Comparison of ENCODE assay signal across 34 mouse cellular contexts in the genomic region with DNA sequence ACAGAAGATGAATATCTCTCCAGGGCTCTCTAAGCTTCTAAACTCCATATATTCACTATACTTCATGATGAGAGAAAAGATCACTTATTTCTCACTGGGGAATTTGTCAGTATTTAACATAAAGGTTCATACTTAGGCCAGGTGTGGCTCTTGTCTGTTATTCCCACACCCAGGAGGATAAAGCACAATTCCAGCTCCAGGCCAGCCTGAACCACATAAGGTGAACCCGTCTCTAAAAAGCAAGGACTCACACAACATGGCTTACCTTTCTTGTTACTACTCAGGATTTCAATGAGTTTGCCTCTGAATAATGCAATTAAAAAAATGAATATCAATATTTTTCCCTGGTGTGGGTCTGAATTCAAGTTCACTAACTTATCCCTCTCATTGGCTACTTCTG.
"Had no signal": no experiment of that assay in that cellular context is flagged by ENCODE, and none has a peak within 500 bp of the region (broad histone marks: within the 10 kb centered on the region; RNA-seq: fewer than 3 reads in every experiment).

No protein-coding gene starts in this region.

- H3K9me3 ChIP-seq: heart, embryonic 13.5 days; heart, embryonic 15.5 days; hindbrain, embryonic 10.5 days; hindbrain, embryonic 12.5 days; hindbrain, embryonic 13.5 days; hindbrain, embryonic 15.5 days; intestine, embryonic 15.5 days; kidney, embryonic 15.5 days had no signal

- ATAC-seq: hindbrain, embryonic 16.5 days; hindbrain, postnatal 0 days; inflammation-experienced regulatory T-cells, adult 6 months; intestine, embryonic 15.5 days; intestine, embryonic 16.5 days; intestine, postnatal 0 days had no signal

- H3K9ac ChIP-seq: heart, embryonic 12.5 days; heart, embryonic 13.5 days; heart, embryonic 15.5 days; hindbrain, embryonic 12.5 days; hindbrain, embryonic 13.5 days; hindbrain, embryonic 14.5 days; hindbrain, embryonic 15.5 days; intestine, embryonic 15.5 days; kidney, embryonic 15.5 days had no signal

- H3K4me2 ChIP-seq: heart, embryonic 12.5 days; heart, embryonic 13.5 days; heart, embryonic 15.5 days; hindbrain, embryonic 12.5 days; hindbrain, embryonic 13.5 days; hindbrain, embryonic 14.5 days; hindbrain, embryonic 15.5 days; intestine, embryonic 15.5 days; kidney, embryonic 15.5 days had no signal

- H3K4me1 ChIP-seq: heart, embryonic 12.5 days; heart, embryonic 15.5 days; hindbrain, embryonic 12.5 days; hindbrain, embryonic 13.5 days; hindbrain, embryonic 15.5 days; intestine, embryonic 15.5 days; kidney, embryonic 15.5 days had no signal

- H3K27me3 ChIP-seq: heart, embryonic 12.5 days; heart, embryonic 13.5 days; heart, embryonic 15.5 days; hindbrain, embryonic 12.5 days; hindbrain, embryonic 13.5 days; hindbrain, embryonic 15.5 days; intestine, embryonic 15.5 days; kidney, embryonic 15.5 days had no signal

- H3K27ac ChIP-seq: heart, embryonic 13.5 days; heart, embryonic 15.5 days; hindbrain, embryonic 10.5 days; hindbrain, embryonic 12.5 days; hindbrain, embryonic 13.5 days; hindbrain, embryonic 14.5 days; hindbrain, embryonic 15.5 days; hindbrain, postnatal 0 days; intestine, embryonic 15.5 days; kidney, embryonic 15.5 days; kidney, postnatal 0 days; layer of hippocampus, adult 2 months; left cerebral cortex, adult 2 months had no signal

- H3K36me3 ChIP-seq: heart, embryonic 12.5 days; heart, embryonic 13.5 days; heart, embryonic 15.5 days; hindbrain, embryonic 10.5 days; hindbrain, embryonic 12.5 days; hindbrain, embryonic 13.5 days; hindbrain, embryonic 15.5 days; intestine, embryonic 15.5 days; kidney, embryonic 15.5 days had no signal

- H3K4me3 ChIP-seq: heart, embryonic 12.5 days; heart, embryonic 13.5 days; heart, embryonic 15.5 days; hindbrain, embryonic 10.5 days; hindbrain, embryonic 12.5 days; hindbrain, embryonic 13.5 days; hindbrain, embryonic 15.5 days; intestine, embryonic 15.5 days; kidney, embryonic 15.5 days; layer of hippocampus, adult 2 months; left cerebral cortex, adult 2 months had no signal

- DNase-seq: heart, postnatal 10 days; heart, postnatal 14 days; heart, postnatal 36 days; heart, postnatal 4 days; kidney, adult 11 months; kidney, adult 18-20 months; kidney, adult 2 months; kidney, adult 8-10 months; kidney, adult 9 months; kidney, postnatal 10 days; kidney, postnatal 14 days; kidney, postnatal 25 days; kidney, postnatal 36 days; kidney, postnatal 4 days; layer of hippocampus, adult 9-11 months; layer of hippocampus, postnatal 36 days had no signal
